Mouse (Mus musculus): ENCODE results near the gene Cabin1. TPM values are rescaled to one million over a fixed set of nuclear protein-coding genes. Genes with fewer than 3 reads are reported as not detected.
A peak's percentile ranks its signal among the peaks of the same experiment; 100 is the strongest.

The Cabin1 gene
- polyA plus RNA-seq, 1 experiment from 2014 or later, result 35.8 TPM

GRCm38 (mm10) chr10:75762413-75762812 lies 1.7 kb downstream of the Cabin1 start:
- peaks cover 10% of the 10 kb centered on the region for H3K4me1 ChIP-seq
- WGBS, result 87% methylated on average over 3 of the region's 3 CpGs
- no peaks in the 10 kb centered on the region for H3K9me3 ChIP-seq
- no peak overlapping the region for H3K9ac ChIP-seq
- no peak for ATAC-seq (ENCODE audit: insufficient read depth, low FRiP score, low read depth)
- H3K36me3 ChIP-seq, result peaks cover 7% of the 10 kb centered on the region; the same call in 1 of the 2 replicates
- H3K27me3 ChIP-seq (replicated peaks), result no peaks in the 10 kb centered on the region
- 0 out of 2 replicates have a peak overlapping the region, but pooled peaks have one; percentile 41 for H3K4me2 ChIP-seq
- H3K27ac ChIP-seq, result no peak overlapping the region
- no peak overlapping the region for H3K4me3 ChIP-seq (replicated peaks)

GRCm38 (mm10) chr10:75760311-75760710 lies 3.8 kb downstream of the Cabin1 start:
- WGBS, result 96% methylated on average over 3 of the region's 3 CpGs
- Histone ChIP-seq H3K27me3 (replicated peaks) (no peaks in the 10 kb centered on the region), H3K9me3 (no peaks in the 10 kb centered on the region), H3K4me3 (replicated peaks) (no peak overlapping the region), H3K4me2 (no peak overlapping the region), H3K4me1 (peaks cover 10% of the 10 kb centered on the region), H3K27ac (no peak overlapping the region), H3K36me3 (peaks cover 11% of the 10 kb centered on the region; the same call in 1 of the 2 replicates), H3K9ac (no peak overlapping the region)
- no peak for ATAC-seq (ENCODE audit: insufficient read depth, low FRiP score, low read depth)

GRCm38 (mm10) chr10:75756719-75757118 lies 7.4 kb downstream of the Cabin1 start:
- H3K27ac ChIP-seq, result no peak overlapping the region
- 91% methylated on average over 11 of the region's 11 CpGs for WGBS

GRCm38 (mm10) chr10:75744017-75744416 lies 20.1 kb downstream of the Cabin1 start:
- H3K4me2 ChIP-seq, result no peak overlapping the region
- H3K9me3 ChIP-seq, result no peaks in the 10 kb centered on the region
- H3K27me3 ChIP-seq (replicated peaks), result no peaks in the 10 kb centered on the region
- no peak overlapping the region for H3K9ac ChIP-seq
- peak; percentile 80; the same call in 1 of the 2 replicates for ATAC-seq (ENCODE audit: insufficient read depth, low FRiP score, low read depth)
- H3K27ac ChIP-seq, result no peak overlapping the region
- no peaks in the 10 kb centered on the region for H3K4me1 ChIP-seq
- H3K4me3 ChIP-seq (replicated peaks), result no peak overlapping the region
- 42% methylated on average over 3 of the region's 3 CpGs for WGBS
- H3K36me3 ChIP-seq, result peaks cover 50% of the 10 kb centered on the region

More at GRCm38 (mm10) chr10:75756719-75757118, 7.4 kb downstream of the Cabin1 start:
- Histone ChIP-seq H3K9me3 (no peaks in the 10 kb centered on the region), H3K4me3 (replicated peaks) (no peak overlapping the region), H3K4me1 (no peaks in the 10 kb centered on the region), H3K4me2 (no peak overlapping the region), H3K36me3 (peaks cover 24% of the 10 kb centered on the region), H3K9ac (no peak overlapping the region), H3K27me3 (replicated peaks) (no peaks in the 10 kb centered on the region)
- ATAC-seq (ENCODE audit: insufficient read depth, low FRiP score, low read depth), result no peak

GRCm38 (mm10) chr10:75743369-75743768 lies 20.8 kb downstream of the Cabin1 start:
- WGBS, result 93% methylated on average over 12 of the region's 12 CpGs
- ATAC-seq (ENCODE audit: insufficient read depth, low FRiP score, low read depth), result no peak
- Histone ChIP-seq H3K4me2 (no peak overlapping the region), H3K27me3 (replicated peaks) (no peaks in the 10 kb centered on the region), H3K36me3 (peaks cover 51% of the 10 kb centered on the region), H3K4me1 (no peaks in the 10 kb centered on the region), H3K9ac (no peak overlapping the region), H3K4me3 (replicated peaks) (no peak overlapping the region), H3K27ac (no peak overlapping the region), H3K9me3 (no peaks in the 10 kb centered on the region)

- Histone ChIP-seq H3K4me3 (replicated peaks) (no peak overlapping the region), H3K9me3 (no peaks in the 10 kb centered on the region), H3K4me1 (no peaks in the 10 kb centered on the region), H3K27me3 (replicated peaks) (no peaks in the 10 kb centered on the region), H3K36me3 (peaks cover 50% of the 10 kb centered on the region), H3K9ac (no peak overlapping the region), H3K27ac (no peak overlapping the region), H3K4me2 (no peak overlapping the region)
- 94% methylated on average over 3 of the region's 3 CpGs for WGBS
- no peak for ATAC-seq (ENCODE audit: insufficient read depth, low FRiP score, low read depth)
Observed at GRCm38 (mm10) chr10:75740866-75741265, 23.3 kb downstream of the Cabin1 start.

- H3K36me3 ChIP-seq, result peaks cover 46% of the 10 kb centered on the region
- no peak overlapping the region for H3K4me3 ChIP-seq (replicated peaks)
- ATAC-seq (ENCODE audit: insufficient read depth, low FRiP score, low read depth), result no peak
- no peak overlapping the region for H3K4me2 ChIP-seq
- 85% methylated on average over 7 of the region's 7 CpGs for WGBS
- no peaks in the 10 kb centered on the region for H3K9me3 ChIP-seq
- H3K27ac ChIP-seq, result no peak overlapping the region
- no peak overlapping the region for H3K9ac ChIP-seq
- no peaks in the 10 kb centered on the region for H3K4me1 ChIP-seq
- no peaks in the 10 kb centered on the region for H3K27me3 ChIP-seq (replicated peaks)
Observed at GRCm38 (mm10) chr10:75725449-75725848, 38.7 kb downstream of the Cabin1 start.

- H3K4me3 ChIP-seq (replicated peaks), result no peak overlapping the region
- H3K4me2 ChIP-seq, result no peak overlapping the region
- ATAC-seq (ENCODE audit: insufficient read depth, low FRiP score, low read depth), result no peak
- 82% methylated on average over 5 of the region's 5 CpGs for WGBS
- H3K27ac ChIP-seq, result no peak overlapping the region
- H3K4me1 ChIP-seq, result no peaks in the 10 kb centered on the region
- peaks cover 48% of the 10 kb centered on the region for H3K36me3 ChIP-seq
- no peaks in the 10 kb centered on the region for H3K9me3 ChIP-seq
- H3K27me3 ChIP-seq (replicated peaks), result no peaks in the 10 kb centered on the region
- no peak overlapping the region for H3K9ac ChIP-seq
Observed at GRCm38 (mm10) chr10:75720215-75720614, 43.9 kb downstream of the Cabin1 start.

GRCm38 (mm10) chr10:75714795-75715194 lies 49.3 kb downstream of the Cabin1 start:
- Histone ChIP-seq H3K4me3 (replicated peaks) (no peak overlapping the region), H3K27me3 (replicated peaks) (no peaks in the 10 kb centered on the region), H3K9me3 (no peaks in the 10 kb centered on the region), H3K4me1 (no peaks in the 10 kb centered on the region), H3K36me3 (peaks cover 41% of the 10 kb centered on the region), H3K9ac (no peak overlapping the region), H3K27ac (no peak overlapping the region), H3K4me2 (no peak overlapping the region)
- no peak for ATAC-seq (ENCODE audit: insufficient read depth, low FRiP score, low read depth)
- WGBS, result 68% methylated on average over 3 of the region's 3 CpGs

- Histone ChIP-seq H3K27ac (no peak overlapping the region), H3K4me3 (replicated peaks) (no peak overlapping the region), H3K9ac (no peak overlapping the region), H3K4me1 (no peaks in the 10 kb centered on the region), H3K9me3 (no peaks in the 10 kb centered on the region), H3K27me3 (replicated peaks) (no peaks in the 10 kb centered on the region), H3K36me3 (peaks cover 43% of the 10 kb centered on the region), H3K4me2 (no peak overlapping the region)
- no peak for ATAC-seq (ENCODE audit: insufficient read depth, low FRiP score, low read depth)
- WGBS, result 90% methylated on average over 11 of the region's 11 CpGs
Observed at GRCm38 (mm10) chr10:75713026-75713425, 51.1 kb downstream of the Cabin1 start.

- H3K4me3 ChIP-seq (replicated peaks), result no peak overlapping the region
- H3K36me3 ChIP-seq, result peaks cover 39% of the 10 kb centered on the region; the same call in 1 of the 2 replicates
- no peaks in the 10 kb centered on the region for H3K4me1 ChIP-seq
- no peaks in the 10 kb centered on the region for H3K9me3 ChIP-seq
- no peak overlapping the region for H3K27ac ChIP-seq
- no peak for ATAC-seq (ENCODE audit: insufficient read depth, low FRiP score, low read depth)
- H3K27me3 ChIP-seq (replicated peaks), result no peaks in the 10 kb centered on the region
- 84% methylated on average over 2 of the region's 2 CpGs for WGBS
- no peak overlapping the region for H3K9ac ChIP-seq
- H3K4me2 ChIP-seq, result no peak overlapping the region
Observed at GRCm38 (mm10) chr10:75710210-75710609, 53.9 kb downstream of the Cabin1 start.

- no peak overlapping the region for H3K27ac ChIP-seq
- ATAC-seq (ENCODE audit: insufficient read depth, low FRiP score, low read depth), result no peak
- peaks cover 39% of the 10 kb centered on the region; the same call in 1 of the 2 replicates for H3K36me3 ChIP-seq
- no peak overlapping the region for H3K4me2 ChIP-seq
- 84% methylated on average over 9 of the region's 9 CpGs for WGBS
- no peaks in the 10 kb centered on the region for H3K27me3 ChIP-seq (replicated peaks)
- H3K9ac ChIP-seq, result no peak overlapping the region
- peaks cover 5% of the 10 kb centered on the region; the same call in 1 of the 2 replicates for H3K4me1 ChIP-seq
- H3K4me3 ChIP-seq (replicated peaks), result no peak overlapping the region
- H3K9me3 ChIP-seq, result no peaks in the 10 kb centered on the region
Observed at GRCm38 (mm10) chr10:75709261-75709660, 54.9 kb downstream of the Cabin1 start.

- H3K4me2 ChIP-seq, result no peak overlapping the region
- H3K27ac ChIP-seq, result no peak overlapping the region
- WGBS, result 60% methylated on average over 9 of the region's 9 CpGs
- H3K4me3 ChIP-seq (replicated peaks), result no peak overlapping the region
- ATAC-seq (ENCODE audit: insufficient read depth, low FRiP score, low read depth), result no peak
- peaks cover 39% of the 10 kb centered on the region; the same call in 1 of the 2 replicates for H3K36me3 ChIP-seq
- H3K9me3 ChIP-seq, result no peaks in the 10 kb centered on the region
- no peak overlapping the region for H3K9ac ChIP-seq
- H3K4me1 ChIP-seq, result peaks cover 5% of the 10 kb centered on the region; the same call in 1 of the 2 replicates
- H3K27me3 ChIP-seq (replicated peaks), result no peaks in the 10 kb centered on the region
Observed at GRCm38 (mm10) chr10:75708633-75708992, 55.5 kb downstream of the Cabin1 start.
